Mouse (Mus musculus) lung, adult 2 months (tissue): ENCODE data around the gene Katnbl1. TPM values are rescaled to one million over a fixed set of nuclear protein-coding genes. Genes with fewer than 3 reads are reported as not detected.

Experiments
- DNase-seq: peaks from one replicate; pipeline ENCODE4 v3.0.0; 2022
- H3K4me1 ChIP-seq: fragments of 200-500 bp; 2 replicates; pipeline ENCODE4 v1.6.1; 2011; ENCODE audit warnings: low read length; ENCODE audit not compliant: control insufficient read depth, insufficient read depth
- H3K4me3 ChIP-seq: fragments of 200-500 bp; replicated peaks from 2 replicates; pipeline ENCODE3; 2011; ENCODE audit warnings: low read depth, mild to moderate bottlenecking, control low read depth, low read length; ENCODE audit errors: extremely low read depth
- CTCF ChIP-seq: fragments of 200-500 bp; IDR thresholded peaks from 2 replicates; pipeline ENCODE4 v1.5.1; 2011; ENCODE audit warnings: mild to moderate bottlenecking, low read length, control low read depth; ENCODE audit not compliant: insufficient read depth
- WGBS: fragments of 180-500 bp; shearing (Covaris S2); methylation state at CpG from one replicate; pipeline ENCODE4 v1.1.7; 2018; 5-methylcytosine and 5-hydroxymethylcytosine counted together
- polyA plus RNA-seq: library from polyadenylated mRNA; depleted of rRNA; stranded (reverse); fragments of >200 nt; gene quantifications from 2 replicates; pipeline ENCODE4 v1.2.3, GENCODE M21; 2012; rRNA removed

Gene Katnbl1
- polyA plus RNA-seq, 1 experiment, result 2.3 TPM

DNA sequence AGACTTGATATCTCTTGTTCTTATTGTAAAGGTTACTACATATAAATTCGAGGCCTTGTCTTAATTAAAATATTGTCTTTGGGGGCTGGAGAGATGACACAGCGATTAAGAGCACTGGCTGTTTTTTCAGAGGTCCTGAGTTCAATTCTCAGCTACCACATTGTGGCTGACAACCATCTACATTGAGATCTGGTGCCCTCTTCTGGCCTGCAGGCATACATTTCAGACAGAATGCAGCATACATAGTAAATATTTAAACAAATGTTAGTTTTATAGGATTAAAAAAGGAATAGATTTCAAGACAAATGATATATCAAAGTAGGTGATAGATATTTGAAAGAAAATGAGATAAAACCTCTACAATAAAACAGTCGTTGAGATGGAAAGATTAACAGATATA is 81.5 kb downstream of the Katnbl1 start:
- no peak for DNase-seq
- WGBS, result 91% methylated on average over 3 of the region's 3 CpGs
- TF ChIP-seq CTCF, result no peak
- H3K4me1 ChIP-seq, result no peaks in the 10 kb centered on the region; the same call in 1 of the 2 replicates
- no peak overlapping the region for H3K4me3 ChIP-seq

Other genes starting within 250 kb of the Katnbl1 start
- gene Olfr1316, start 244.2 kb upstream of the Katnbl1 start, polyA plus RNA-seq, result not detected in 2 replicates
- gene Olfr1317, start 238.9 kb upstream of the Katnbl1 start, polyA plus RNA-seq, result not detected in 2 replicates
- gene Olfr1318, start 225.0 kb upstream of the Katnbl1 start, polyA plus RNA-seq, result not detected in 2 replicates
- gene Lpcat4, start 139.7 kb upstream of the Katnbl1 start, polyA plus RNA-seq, result 48.6 and 50.9 TPM in 2 replicates
- gene Nutm1, start 119.9 kb upstream of the Katnbl1 start, polyA plus RNA-seq, result not detected in 2 replicates
- 40.3 and 50.4 TPM in 2 replicates for gene Nop10, start 117.3 kb upstream of the Katnbl1 start, polyA plus RNA-seq
- 34.7 and 49.1 TPM in 2 replicates for gene Slc12a6, start 113.4 kb upstream of the Katnbl1 start, polyA plus RNA-seq
- not detected in 2 replicates for gene Gm21985, start 112.9 kb upstream of the Katnbl1 start, polyA plus RNA-seq
- gene Emc4, start 11.2 kb upstream of the Katnbl1 start, polyA plus RNA-seq, result 76.8 and 95.5 TPM in 2 replicates
- gene Emc7, start 75.8 kb downstream of the Katnbl1 start, polyA plus RNA-seq, result 7.2 and 8.9 TPM in 2 replicates
- gene Chrm5, start 101.6 kb downstream of the Katnbl1 start, polyA plus RNA-seq, result not detected in 2 replicates
- 2.3 and 2.5 TPM in 2 replicates for gene Aven, start 113.8 kb downstream of the Katnbl1 start, polyA plus RNA-seq